Mouse (Mus musculus) kidney, adult 8-10 months (tissue): ENCODE measurements around the gene Ptpn1.

ENCODE experiments used
- DNase-seq, 2 experiments: peaks; one replicate each; pipeline ENCODE4 v3.0.0; 2022

Ptpn1 gene

DNA sequence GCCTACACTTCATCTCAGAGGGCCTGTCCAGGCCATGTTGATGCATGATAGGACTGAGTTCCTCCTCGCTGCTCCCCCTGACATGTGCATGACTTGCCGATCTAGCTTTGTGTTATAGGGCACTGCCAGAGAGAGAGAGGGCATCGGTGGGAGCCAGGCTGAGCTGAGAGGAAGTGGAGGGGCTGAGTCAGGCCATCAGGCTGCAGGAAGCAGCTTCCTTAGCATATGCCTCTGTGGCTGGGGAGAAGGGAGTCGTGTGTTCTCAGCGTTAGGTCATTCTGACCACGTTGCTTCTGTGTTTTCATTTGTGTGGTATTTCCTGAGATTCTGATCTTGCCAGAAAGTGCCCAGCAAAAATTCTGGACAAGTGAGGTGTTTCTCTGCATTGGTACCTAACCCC is 17.4 kb downstream of the Ptpn1 start:
- DNase-seq: no peak

DNA sequence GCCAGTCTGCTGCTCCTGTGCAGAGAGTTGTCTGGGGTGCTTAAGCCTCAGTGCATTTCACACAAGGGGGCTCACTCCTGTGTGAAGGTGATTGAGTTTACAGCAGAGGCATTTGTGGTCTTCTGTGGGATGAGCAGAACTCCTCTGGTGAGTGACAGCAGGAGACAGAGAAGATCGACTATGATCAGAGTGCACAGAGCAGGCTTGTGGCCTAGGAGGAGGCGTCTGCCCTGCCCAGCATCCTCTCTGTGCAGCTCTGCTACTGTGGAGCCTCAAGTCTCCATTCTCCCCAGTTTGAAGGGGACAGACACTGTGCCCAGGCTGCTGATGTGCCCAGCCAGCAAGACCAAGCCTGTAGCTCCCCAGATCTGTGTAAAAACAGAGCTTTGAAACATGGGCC is 18.0 kb downstream of the Ptpn1 start:
- DNase-seq: no peak

GRCm38 (mm10) chr2:167950681-167951080 is 18.8 kb downstream of the Ptpn1 start:
- peak; percentile 90 to 93 for DNase-seq

DNA sequence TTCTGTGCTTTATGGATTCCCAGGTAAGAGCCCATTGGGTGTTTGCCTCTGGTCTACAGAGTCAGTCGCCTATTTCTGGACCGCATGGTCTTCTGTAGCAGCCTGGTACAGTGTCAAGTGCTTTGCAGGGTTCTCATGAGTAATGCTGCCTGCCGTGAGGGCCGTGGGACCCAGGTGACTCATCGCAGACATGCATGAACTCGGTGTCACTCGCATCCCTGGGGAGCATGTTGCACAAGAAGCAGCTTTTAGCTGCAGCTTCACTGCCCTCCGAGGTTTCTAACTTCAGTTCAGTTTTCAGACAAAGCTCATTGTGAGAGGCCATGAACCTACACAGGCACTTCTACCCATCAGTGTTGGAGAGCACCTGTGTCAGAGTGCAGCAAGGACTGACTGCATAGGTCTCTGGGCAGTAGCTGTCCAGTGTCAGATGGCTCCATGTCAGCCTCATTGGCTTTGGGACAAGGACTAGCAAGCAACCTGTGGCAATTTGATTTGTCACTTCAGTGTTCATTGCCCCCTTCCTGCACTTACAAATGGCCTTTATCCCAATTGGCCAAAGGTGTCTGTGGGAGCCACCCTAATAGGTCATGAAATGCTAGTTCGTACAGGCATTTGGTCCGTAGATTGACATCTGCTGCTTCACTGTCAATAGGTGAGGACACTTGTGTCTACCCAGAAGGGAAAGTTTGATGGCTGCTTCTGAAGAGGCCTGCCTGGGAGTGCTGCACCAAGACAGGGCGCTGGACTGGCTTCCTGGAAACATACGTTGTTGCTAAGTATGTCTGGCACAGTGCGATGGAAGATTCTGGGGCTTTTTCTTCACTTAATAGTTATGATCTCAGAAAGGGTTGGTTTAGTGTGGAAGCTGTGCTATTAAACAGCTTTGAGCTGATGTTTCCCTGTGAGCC is 19.7 kb downstream of the Ptpn1 start:
- no peak for DNase-seq

DNA sequence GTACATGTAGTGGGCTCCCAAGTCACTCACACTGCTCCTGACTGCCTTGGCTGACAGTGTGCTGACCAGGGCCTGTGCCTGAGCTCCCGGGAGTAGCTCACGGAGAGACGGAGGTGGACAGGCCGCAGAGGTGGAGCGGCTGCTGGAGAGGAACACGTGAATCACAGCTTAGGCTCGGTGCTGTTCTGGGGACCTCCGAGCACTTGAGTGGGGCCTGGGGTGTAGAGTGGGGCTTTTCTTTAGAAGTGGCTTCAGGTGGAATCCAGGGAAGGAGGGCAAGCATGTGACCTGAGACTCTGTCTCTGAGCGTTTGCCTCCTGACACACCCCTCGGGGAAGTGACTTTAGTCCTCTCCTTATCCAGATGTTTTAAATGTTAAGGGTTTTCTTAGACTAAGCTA is 22.0 kb downstream of the Ptpn1 start:
- no peak for DNase-seq

DNA sequence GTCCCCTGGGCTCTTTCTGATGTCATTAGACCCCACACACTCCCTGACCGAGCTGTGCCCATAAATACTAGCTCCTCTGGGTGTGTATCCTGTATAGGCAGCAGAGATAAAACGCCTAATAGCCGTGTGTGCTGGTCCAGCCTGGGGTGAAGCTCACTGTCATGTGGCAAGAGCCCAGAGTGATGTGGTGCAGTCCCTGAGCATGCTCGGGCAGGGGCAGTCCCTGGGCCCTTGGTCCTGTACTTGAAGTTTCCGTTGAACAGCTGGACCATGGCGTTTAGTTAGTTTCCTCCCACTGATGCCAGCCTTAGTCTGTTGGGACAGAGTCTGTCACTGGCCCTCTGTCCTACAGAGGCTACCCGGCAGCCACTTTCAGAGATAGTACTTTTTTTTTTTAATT is 23.1 kb downstream of the Ptpn1 start:
- no peak for DNase-seq

DNA sequence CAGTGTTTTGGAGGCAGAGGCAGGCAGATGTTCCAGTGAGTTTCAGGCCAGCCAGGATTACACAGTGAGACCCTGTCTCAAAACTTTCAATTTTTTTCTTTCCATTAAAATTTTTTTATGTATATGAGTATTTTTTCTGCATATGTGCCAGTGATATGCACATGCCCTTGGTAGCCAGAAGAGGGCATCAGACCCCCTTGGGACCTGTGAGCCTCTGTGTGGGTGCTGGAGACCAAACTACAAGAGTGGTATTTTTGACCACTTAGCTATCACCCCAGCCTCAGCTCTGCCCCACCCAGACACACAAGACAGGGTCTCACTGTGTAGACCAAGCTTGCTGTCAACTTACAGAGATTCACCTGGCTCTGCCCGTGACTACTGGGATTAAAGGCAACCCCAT is 25.7 kb downstream of the Ptpn1 start:
- no peak for DNase-seq

GRCm38 (mm10) chr2:167958082-167958788 is 26.4 kb downstream of the Ptpn1 start:
- peak in 1 of 2 experiments; percentile 67 for DNase-seq

DNA sequence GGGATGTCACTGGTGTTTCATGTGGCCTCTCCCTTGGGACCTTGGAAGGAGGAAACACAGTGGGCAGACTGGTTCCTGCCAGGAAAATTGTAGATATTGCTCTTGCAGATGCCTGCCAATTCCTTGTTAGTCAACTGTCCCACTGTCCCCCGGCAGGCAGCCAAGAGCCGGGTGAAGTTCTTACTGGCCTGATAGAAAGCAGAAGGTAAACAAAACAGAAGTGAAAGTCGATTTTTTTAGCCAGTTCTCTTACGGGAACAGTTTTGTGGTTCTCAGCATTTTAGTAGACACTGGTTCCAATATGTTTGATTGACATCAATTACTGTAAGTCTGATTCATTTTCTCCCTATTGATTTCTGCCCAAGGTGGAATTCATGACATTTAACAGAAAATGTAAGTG is 27.0 kb downstream of the Ptpn1 start:
- DNase-seq: peak; percentile 89 to 90

DNA sequence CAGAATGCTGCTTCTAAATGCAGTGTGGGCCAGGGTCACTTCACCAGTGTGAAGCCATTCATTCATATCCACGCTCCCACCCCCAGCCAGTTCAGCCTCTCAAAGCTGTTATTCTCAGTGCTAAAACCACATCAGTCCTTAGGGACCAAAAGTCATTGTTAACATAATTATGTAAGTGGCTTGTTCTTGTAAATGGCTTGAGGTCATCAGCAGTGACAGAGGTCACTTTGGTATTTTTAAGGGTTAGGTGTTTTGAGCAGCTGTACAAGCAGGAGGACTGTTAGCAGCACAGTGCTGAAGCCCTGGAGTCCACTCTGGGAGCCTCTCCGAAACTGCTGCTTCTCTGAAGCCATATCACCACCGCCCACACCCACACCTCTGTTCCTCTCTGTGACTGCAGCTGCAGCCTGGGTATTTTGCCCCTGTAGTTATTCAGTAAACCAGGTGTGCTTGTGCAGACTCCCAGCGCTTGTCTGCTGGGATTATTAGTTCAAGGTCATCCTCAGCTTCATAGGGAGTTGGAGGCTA is 27.6 kb downstream of the Ptpn1 start:
- peak; percentile 54 to 55 for DNase-seq

GRCm38 (mm10) chr2:167959996-167960395 is 28.1 kb downstream of the Ptpn1 start:
- DNase-seq: no peak

- no peak for DNase-seq
These were observed 28.7 kb downstream of the Ptpn1 start for GRCm38 (mm10) chr2:167960584-167960983.

DNA sequence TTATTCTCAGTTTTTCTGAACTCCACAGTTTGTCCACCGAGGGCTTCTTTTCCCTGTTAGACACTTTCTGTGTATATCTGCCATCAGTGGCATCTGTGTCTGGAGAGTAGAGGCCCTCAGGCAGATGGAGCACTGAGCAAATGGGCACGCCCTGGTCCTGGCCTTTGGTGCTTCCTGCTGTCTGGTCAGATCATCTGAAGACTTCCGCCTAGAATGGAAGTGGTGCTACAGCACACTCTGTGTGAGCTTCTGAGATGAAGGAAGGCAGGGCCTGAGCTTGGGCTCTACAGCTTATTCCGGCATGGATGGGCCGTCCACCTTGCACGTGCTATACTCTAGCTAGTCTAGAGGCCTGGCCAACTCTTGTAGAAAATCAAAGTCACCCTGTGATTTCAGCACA is 30.5 kb downstream of the Ptpn1 start:
- DNase-seq: no peak

DNA sequence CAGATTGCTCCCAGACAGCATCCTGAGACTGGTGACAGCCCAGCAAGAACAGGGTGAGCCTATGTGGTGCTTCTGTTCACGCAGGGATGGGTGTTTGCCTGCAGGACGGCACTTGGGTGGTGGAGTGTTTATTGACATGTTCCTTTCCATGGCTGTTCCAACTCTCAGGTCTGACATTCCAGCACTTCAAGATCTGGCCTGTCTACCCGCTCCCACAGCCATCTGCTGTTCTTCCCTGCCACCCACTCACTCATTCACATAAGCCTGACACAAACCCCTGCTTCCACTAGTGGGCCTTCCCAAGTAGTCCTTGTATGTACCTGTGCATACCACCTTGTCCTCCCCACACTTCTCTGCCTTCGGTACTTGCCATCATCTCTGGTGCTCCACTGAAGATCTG is 31.3 kb downstream of the Ptpn1 start:
- no peak for DNase-seq

GRCm38 (mm10) chr2:167963778-167964300 is 32.0 kb downstream of the Ptpn1 start:
- no peak for DNase-seq

DNA sequence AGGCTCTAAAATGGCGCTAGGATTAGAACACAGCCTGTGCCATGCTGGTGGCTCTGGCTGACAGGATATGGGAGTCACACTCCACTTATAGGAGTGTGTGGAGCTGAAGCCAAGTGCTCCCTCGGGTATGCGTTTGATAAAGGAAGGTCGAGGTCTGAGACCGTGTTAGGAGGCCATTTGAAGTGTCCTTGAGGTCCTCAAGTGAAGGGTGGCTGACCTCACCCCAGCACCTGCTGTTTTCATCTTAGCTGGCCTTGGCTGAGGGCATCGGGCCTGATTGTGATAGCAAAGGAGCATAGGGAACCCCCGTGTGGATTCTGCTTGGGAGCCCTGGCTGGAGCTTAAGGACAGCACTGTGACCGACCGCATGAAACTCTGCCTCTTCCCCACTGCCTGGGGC is 32.5 kb downstream of the Ptpn1 start:
- DNase-seq: no peak

DNA sequence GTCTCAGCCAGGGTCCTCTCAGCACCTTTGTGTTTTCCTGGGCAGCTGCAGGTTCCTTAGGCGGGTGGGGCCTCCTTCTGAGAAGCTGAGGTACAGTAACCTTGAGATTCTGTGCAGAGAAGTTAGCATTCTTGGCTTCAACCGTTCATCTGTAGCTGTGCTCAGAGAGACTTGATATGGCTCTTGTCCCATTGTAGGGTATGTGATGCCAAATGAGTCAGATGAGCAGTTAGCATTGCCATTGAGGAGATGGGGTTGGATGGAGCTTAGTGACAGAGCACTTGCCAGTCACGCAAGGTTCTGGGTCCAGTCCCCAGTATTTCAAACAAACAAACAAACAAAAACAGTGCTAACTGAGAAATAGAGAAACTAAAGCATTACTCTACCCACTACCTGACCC is 34.1 kb downstream of the Ptpn1 start:
- DNase-seq: no peak

GRCm38 (mm10) chr2:167968504-167968903 is 36.6 kb downstream of the Ptpn1 start:
- DNase-seq: no peak

- DNase-seq: no peak
These were observed 38.1 kb downstream of the Ptpn1 start for GRCm38 (mm10) chr2:167969851-167970541.

- DNase-seq: no peak
These were observed 40.3 kb downstream of the Ptpn1 start for GRCm38 (mm10) chr2:167972146-167972545.

GRCm38 (mm10) chr2:167972809-167973208 is 41.0 kb downstream of the Ptpn1 start:
- no peak for DNase-seq

- no peak for DNase-seq
These were observed 43.9 kb downstream of the Ptpn1 start for GRCm38 (mm10) chr2:167975746-167976145.

DNA sequence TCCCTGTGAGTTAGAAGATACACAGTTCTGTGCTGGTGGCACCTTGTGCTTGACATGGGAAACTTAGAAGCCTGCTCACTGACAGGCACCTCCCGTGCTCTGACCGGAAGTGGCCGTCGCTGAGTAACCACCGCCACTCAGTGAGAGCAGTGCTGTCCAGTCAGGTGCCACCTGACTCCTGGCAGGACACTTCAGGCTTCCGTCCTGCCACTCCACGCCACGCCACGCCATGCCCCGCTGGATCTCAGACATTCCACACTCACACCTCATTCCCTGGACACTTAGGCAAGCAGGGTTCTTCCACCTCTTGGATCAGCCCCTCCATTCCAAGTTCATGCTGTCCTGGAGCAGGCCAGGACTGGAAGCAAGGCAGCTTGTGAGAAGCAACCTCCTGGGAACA is 46.4 kb downstream of the Ptpn1 start:
- no peak for DNase-seq
